Mouse (Mus musculus) kidney, adult 2 months (tissue): Measurements from ENCODE around the gene Hs6st1.

Experiments
- CTCF ChIP-seq: fragments of 200-500 bp; conservative IDR thresholded peaks from 2 replicates; pipeline ENCODE4 v1.5.1; 2011; ENCODE audit warnings: low read depth, mild to moderate bottlenecking, control low read depth, low read length, moderate library complexity, mixed read lengths; ENCODE audit not compliant: insufficient read depth, insufficient read length
- POLR2A ChIP-seq: fragments of 200-500 bp; IDR thresholded peaks from one replicate; pipeline ENCODE4 v1.6.1; 2011; ENCODE audit warnings: low read depth, low read length, control low read depth

GRCm38 (mm10) chr1:36073566-36073965 is 5.4 kb downstream of the Hs6st1 start:
- no peak for TF ChIP-seq CTCF
- no peak for TF ChIP-seq POLR2A
